Comparison of ENCODE assay signal across 17 mouse cellular contexts in the genomic region with DNA sequence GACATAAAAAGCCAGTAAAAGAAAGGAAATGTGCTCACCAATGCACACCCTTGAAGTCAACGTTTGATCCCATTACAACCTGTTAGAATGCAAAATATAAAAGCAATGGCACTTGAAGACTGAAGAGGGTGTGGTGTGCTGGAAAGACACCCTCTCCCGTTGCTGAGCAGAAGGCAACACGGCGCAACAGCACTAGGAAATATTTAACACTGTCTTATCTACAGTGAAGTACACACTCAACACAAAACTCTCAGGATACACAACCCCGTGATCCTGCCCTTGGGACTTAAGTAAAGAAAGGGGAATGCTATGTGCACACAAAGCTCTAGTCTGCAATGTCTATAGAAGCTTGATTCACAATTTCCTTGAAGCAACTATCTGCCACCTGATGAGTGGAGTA.
"Had no signal": no experiment of that assay in that cellular context is flagged by ENCODE, and none has a peak within 500 bp of the region (broad histone marks: within the 10 kb centered on the region; RNA-seq: fewer than 3 reads in every experiment).

No protein-coding gene starts in this region.

- H3K27me3 ChIP-seq: liver, embryonic 13.5 days; liver, embryonic 15.5 days; lung, embryonic 15.5 days; megakaryocyte, embryonic 14.5 days; midbrain, embryonic 15.5 days; neural tube, embryonic 12.5 days; stomach, embryonic 15.5 days had no signal

- DNase-seq: liver; liver, embryonic 13.5 days; liver, postnatal 0 days; lung, adult 2 months; right cerebral cortex, postnatal 14 days; thymus, adult 2 months; thymus, postnatal 25 days; thymus, postnatal 4 days had no signal

- H3K4me1 ChIP-seq: liver, embryonic 13.5 days; liver, embryonic 15.5 days; lung, embryonic 15.5 days; midbrain, embryonic 15.5 days; neural tube, embryonic 12.5 days; stomach, embryonic 15.5 days had no signal

- H3K4me3 ChIP-seq: liver, embryonic 13.5 days; liver, embryonic 15.5 days; lung, embryonic 15.5 days; megakaryocyte, embryonic 14.5 days; midbrain, embryonic 15.5 days; neural tube, embryonic 12.5 days; stomach, embryonic 15.5 days had no signal

- H3K9ac ChIP-seq: liver, embryonic 13.5 days; liver, embryonic 15.5 days; liver, postnatal 0 days; lung, embryonic 15.5 days; midbrain, embryonic 15.5 days; neural tube, embryonic 12.5 days; stomach, embryonic 15.5 days had no signal

- H3K36me3 ChIP-seq: liver, embryonic 13.5 days; liver, embryonic 15.5 days; lung, embryonic 15.5 days; midbrain, embryonic 15.5 days; neural tube, embryonic 12.5 days; stomach, embryonic 15.5 days had no signal

- H3K9me3 ChIP-seq: liver, embryonic 13.5 days; liver, embryonic 15.5 days; lung, embryonic 15.5 days; megakaryocyte, embryonic 14.5 days; midbrain, embryonic 15.5 days; stomach, embryonic 15.5 days had no signal

- H3K4me2 ChIP-seq: liver, embryonic 11.5 days; liver, embryonic 13.5 days; liver, embryonic 15.5 days; lung, embryonic 15.5 days; midbrain, embryonic 15.5 days; neural tube, embryonic 12.5 days; stomach, embryonic 15.5 days had no signal

- ATAC-seq: liver, postnatal 0 days; midbrain, embryonic 15.5 days had no signal

- H3K27ac ChIP-seq: liver, embryonic 13.5 days; liver, embryonic 15.5 days; lung, embryonic 15.5 days; macrophage; midbrain, embryonic 15.5 days; neural tube, embryonic 12.5 days; stomach, embryonic 15.5 days; stomach, postnatal 0 days had no signal
